Mouse (Mus musculus): ENCODE measurements around the gene Gm21103.
"Not testable (repeated sequence)": the region's sequence is repeated elsewhere in the genome, so short reads cannot be mapped to it uniquely, and the experiment has no call there.

The Gm21103 gene

GRCm38 (mm10) chr14:6304743-6305142 lies at the start of gene Gm21103:
Gm21103 (minus strand) TSS chr14:6304843.
- DNase-seq (ENCODE audit: low read depth, low spot score), result not testable (repeated sequence)

- DNase-seq (ENCODE audit: low read depth, low spot score), result not testable (repeated sequence)
Measured at GRCm38 (mm10) chr14:6343578-6343977, 38.9 kb upstream of the Gm21103 start, which contains the start of gene Gm3618. Gm3618 (minus strand) TSS chr14:6343678.

- not testable (repeated sequence) for DNase-seq (ENCODE audit: low read depth, low spot score)
Measured at GRCm38 (mm10) chr14:6286931-6287715, 17.5 kb downstream of the Gm21103 start, which contains the start of gene Gm3411. Gm3411 (minus strand) TSS chr14:6287250.

Data from retina, adult 2 months (tissue).